Mouse (Mus musculus): ENCODE data around the gene Ankrd34a.
"Not testable (repeated sequence)": the region's sequence is repeated elsewhere in the genome, so short reads cannot be mapped to it uniquely, and the experiment has no call there.

Ankrd34a gene

GRCm38 (mm10) chr3:96581141-96581540 lies 15.3 kb upstream of the Ankrd34a start:
- DNase-seq, result no peak

GRCm38 (mm10) chr3:96581771-96582515 lies 14.5 kb upstream of the Ankrd34a start:
- DNase-seq, result no peak

DNA sequence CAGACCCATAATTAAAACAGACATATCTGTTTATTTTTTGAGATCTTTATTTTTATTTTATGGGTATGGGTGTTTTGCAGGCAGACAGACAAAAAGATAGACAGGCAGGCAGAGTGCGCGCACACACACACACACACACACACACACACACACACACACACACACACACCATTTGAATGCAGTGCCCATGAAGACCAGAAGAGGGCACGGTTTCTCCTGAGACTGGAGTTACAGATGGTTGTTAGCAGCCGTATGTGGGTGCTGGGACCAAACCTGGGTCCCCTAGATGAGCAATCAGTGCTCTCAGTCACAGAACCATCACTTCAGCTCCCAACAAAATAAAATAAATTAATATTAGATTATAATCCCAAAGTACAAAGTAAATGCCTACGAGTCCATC lies 13.1 kb upstream of the Ankrd34a start:
- DNase-seq, result no peak

DNA sequence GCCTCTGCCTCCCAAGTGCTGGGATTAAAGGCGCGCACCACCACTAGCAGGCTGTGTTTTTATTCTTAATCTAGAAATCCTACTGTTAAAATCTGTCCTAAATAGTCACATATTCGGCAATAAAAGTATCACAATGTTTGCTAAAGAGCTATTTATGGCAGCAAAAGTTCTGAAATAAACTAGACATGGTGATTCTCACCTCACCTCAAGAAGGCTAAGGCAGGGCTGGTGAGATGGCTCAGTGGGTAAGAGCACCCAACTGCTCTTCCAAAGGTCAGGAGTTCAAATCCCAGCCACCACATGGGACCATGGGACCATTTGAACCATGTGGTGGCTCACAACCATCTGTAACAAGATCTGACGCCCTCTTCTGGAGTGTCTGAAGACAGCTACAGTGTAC lies 5.8 kb upstream of the Ankrd34a start:
- no peak for DNase-seq

DNA sequence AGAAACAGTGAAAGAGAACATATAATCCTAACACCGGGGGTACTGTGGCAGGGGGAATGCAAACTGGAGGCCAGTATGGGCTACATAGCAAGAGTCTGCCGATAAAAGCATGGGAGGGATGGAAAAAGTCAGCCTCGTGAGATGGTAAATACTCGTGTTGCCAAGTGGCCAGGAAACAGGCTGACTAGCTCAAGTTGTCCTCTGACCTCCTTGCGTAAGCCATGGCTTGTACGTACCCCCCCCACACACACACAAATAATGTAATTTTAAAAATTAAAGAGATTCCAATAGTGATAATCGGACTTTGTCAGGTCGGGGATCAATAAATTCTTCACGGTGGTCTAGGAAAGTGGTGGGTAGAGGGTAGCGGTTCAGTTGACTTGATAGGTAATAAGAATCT lies 3.1 kb upstream of the Ankrd34a start:
- peak; percentile 56 for DNase-seq

DNA sequence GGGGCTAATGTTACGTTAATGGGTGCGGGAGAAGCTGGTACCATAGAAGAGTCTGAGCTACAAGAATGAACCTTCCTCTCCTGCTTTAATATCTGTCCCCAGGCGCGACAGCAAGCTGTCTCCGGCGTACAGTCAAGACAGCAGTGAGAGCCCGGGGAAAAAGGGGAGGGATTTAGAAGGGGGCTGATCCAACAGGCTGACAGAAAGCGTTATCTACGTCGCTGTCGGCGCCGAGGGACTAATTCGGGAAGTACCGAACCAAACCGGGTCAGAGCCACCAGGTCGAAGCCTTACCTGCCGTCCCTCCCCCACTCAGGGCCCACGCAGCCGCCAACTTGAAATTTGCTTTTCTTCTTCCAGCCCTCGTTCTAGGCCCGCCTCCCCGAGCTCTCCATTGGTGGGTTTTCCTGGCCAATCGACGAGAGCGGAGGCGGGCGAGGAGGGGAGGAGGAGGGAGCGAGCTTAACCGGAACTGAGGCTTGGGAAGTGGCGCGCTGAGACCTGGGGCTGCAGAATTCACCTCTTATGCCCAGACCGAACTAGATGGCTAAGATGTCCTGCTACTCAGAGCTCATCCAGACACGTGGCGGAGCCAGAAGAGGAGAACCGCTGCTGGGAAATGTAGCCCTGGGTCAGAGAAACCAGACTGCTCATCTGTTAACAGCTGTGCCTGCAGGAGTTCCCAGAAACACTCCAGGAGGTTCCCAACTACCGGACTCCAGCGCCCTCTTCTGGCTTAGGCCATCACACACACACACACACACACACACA lies 2.5 kb upstream of the Ankrd34a start, which contains the start of gene Polr3gl:
Gene Polr3gl (minus strand): TSS at position 392 of the 771 bp plus-strand sequence.
- DNase-seq, result peak; percentile 96

DNA sequence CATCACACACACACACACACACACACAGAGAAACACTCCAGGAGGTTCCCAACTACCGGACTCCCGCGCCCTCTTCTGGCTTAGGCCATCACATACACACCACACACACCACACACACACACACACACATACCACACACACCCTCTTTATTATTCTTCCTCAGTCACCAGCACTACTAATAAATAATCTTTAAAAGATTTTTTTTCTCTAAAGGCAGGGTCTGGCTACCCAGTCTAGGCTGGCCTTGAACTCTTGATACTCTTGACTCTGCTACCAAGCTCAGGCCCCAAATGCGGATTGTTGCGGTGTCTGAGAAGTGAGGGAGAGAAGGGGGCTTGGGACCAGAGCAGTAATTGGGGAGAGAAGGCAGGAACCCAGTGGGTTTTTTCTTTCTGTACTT lies 1.6 kb upstream of the Ankrd34a start:
- DNase-seq, result no peak

DNA sequence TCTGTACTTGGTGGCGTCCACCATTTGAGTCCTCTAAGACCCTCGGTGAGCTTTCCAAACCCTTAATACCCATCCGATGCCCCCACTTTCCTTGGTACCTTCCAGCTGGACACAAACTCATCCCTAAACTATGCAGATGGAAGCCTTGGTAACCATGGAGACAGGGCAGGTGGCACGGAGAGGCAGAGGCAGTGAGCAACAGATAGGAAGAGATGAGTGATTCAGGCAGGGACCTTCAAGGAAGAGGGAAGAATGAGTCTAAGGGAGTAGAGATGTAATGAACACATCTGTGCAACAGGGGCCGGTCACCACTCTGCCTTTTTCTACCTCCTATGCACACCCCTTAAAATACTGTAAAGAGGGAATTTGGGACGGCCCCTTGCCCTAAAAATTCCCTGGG lies 775 bp upstream of the Ankrd34a start:
- peak; percentile 71 for DNase-seq

DNA sequence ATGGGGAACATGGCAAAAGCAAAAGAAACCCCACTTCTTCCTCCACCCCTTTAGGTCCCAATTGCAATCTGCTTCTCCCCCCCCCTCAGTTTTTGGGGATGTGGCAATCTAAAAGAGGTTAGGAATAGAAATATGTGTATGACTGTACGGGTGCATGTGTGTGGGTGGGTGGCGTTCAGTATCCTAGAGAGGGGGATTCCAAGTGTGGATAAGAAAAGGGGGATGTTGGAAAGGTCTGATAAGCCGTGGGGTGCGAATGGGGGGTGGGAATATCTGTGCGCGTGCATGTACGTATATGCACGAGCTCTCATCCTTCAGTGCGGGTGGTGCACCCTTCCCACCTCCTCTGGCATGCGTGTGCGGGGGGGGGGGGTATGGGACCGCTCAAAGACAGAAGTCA lies 419 bp downstream of the Ankrd34a start:
- peak; percentile 75 for DNase-seq

- peak; percentile 73 for DNase-seq
These were observed 1.0 kb downstream of the Ankrd34a start for GRCm38 (mm10) chr3:96597435-96597891.

GRCm38 (mm10) chr3:96598156-96599068 lies 2.0 kb downstream of the Ankrd34a start:
- DNase-seq, result peak; percentile 73

DNA sequence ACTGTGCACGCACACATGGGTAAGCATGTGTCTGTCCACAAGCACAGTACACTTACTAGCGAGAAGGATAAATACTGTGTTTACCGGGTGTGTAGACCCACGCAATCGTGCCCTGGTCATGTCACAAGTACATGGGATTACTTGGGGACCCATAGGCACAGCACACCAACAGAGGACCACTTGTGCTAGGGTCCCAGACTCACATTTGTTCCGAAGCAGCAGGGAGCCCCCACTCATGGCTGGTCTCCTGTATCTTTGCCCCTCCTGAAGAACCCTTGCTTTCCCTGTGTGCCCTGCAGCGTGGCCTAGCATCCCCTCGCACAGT lies 2.6 kb downstream of the Ankrd34a start:
- no peak for DNase-seq

DNA sequence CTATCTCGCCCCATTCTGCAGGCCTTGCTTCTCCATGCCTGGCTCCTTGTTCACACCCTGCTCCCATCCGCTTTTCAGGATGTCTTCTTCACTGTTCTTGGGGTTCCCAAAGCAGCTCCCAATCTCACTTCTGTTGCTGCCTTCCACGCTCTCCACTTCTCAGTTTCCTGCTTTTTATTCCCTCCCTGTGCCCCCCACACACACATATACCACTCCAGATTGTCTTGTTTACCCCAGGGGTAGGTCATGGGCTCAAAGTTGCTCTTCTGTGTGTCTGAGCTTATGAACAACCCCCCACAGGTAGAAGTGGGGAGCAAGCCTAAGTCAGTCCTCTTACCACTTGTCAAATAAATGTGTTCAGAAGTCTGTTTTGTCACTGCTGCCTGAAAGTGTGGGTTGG lies 3.0 kb downstream of the Ankrd34a start:
- DNase-seq, result no peak

GRCm38 (mm10) chr3:96600639-96601250 lies 4.3 kb downstream of the Ankrd34a start, which contains the start of gene Lix1l:
TSS of gene Lix1l (plus strand) at chr3:96601149.
- peak; percentile 95 for DNase-seq

GRCm38 (mm10) chr3:96601251-96601787 lies 4.9 kb downstream of the Ankrd34a start:
- DNase-seq, result peak; percentile 82

DNA sequence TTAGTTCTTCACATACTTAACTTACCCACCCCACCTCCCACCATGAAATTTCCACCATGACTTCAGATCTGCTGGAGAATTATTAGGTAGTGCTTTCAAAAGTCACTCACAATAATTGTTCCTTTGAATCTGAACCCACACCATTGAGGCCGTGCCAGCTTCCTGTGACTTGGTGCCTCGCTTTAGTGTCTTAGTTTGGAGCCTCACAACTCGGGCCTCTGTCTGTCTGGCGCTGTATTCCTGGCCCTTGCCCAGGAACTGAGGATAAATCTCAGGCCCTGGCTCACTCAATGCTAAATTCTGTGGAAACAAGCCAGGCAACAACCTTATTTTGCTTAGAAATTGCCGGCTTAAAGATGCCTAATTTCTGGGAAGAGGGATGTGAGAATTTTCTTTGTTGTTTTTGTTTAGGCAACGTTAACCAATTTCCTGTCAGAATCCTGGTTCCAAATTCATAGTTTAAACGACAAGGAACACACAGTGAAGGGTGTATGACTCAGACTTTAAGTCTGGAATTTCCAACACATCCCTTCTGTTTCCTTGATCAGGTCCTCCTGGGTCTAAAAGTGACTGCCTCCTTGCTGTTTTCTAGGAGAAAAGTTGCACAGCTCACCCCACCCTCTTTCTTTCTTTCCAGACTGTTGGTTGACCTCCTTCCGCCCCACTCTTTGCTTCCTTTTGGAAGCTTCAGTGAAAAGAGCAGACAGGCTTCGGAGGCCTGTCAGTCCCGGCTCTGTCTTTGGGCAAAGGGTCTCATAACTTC lies 5.7 kb downstream of the Ankrd34a start:
- DNase-seq, result peak; percentile 66

DNA sequence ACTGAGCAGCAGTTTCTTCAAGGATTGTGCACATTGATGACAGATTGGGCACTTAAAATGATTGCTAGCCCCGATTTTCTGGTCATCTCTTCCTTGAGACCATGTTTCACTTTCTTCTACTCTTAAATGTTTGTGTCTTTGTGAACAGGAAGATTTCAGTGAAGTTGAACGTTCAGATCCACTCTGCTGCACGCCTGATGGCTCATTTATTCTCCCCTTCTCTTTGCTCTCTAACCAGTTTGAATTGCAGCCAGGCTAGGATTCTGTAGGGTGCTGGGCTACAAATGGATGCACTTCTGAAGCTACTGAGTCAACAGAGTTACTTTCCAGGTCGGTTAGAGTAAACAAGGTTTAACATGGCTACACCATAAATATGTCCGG lies 6.3 kb downstream of the Ankrd34a start:
- DNase-seq, result no peak

DNA sequence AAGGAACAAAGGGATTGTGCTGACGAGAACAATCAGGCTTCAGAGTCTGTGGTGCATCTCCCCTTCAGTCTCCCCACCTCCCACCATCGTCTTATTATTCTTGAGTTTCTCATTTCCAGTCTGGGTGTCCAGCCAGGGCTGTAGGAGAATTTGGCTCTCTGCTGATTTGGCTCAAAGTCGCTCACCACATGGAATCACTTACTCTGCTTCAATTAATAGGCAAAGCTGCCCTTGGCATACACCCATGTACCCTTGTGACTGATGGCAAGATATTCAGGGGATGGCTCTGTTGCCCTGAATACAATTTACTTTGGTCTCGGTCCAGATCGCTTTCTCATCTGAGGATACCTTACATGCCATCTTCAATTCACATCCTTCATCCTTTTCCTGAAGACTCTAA lies 6.9 kb downstream of the Ankrd34a start:
- DNase-seq, result peak; percentile 70

GRCm38 (mm10) chr3:96606007-96606406 lies 9.6 kb downstream of the Ankrd34a start:
- DNase-seq, result not testable (repeated sequence)

DNA sequence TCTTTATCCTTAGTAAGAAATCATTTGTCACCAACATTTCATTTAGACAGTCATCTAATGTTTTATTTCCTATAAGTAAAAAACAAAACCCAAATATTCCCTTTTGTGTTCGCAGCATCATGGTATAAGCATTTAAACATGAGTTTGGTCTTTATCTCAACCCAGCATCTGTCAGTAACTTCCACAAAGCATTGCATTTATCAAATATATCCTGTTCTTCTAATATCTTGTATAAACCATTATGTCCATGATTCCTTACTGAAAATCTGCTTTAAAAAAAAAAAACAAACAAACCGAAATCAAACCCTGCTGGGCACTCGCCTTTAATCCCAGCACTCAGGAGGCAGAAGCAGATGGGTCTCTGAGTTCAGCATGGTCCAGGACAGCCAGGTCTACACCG lies 10.2 kb downstream of the Ankrd34a start:
- DNase-seq, result no peak

DNA sequence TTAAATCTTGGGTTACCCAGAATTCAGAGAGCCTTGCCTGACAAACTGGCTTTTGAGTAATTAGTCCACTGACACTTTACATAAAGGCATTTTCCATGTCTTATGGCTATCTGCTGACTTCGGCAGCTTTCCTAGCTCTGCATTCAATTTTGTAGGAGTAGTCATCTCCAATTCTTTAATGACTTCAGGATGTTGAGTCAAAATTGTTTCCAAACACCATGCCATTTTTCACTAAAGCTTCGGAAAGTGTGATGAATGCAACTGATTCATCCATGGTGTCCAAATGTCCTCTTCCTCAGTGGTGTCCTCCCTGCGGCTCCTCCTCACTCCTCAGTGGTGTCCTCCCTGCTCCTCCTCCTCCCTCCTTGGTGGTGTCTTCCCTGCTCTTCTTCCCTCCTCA lies 21.5 kb downstream of the Ankrd34a start:
- DNase-seq, result no peak

- DNase-seq, result no peak
These were observed 26.8 kb downstream of the Ankrd34a start for GRCm38 (mm10) chr3:96623201-96623600.
